Mouse (Mus musculus): ENCODE data around the gene Nr4a1. TPM values are rescaled to one million over a fixed set of nuclear protein-coding genes. Genes with fewer than 3 reads are reported as not detected.
A peak's percentile ranks its signal among the peaks of the same experiment; 100 is the strongest.

Gene Nr4a1
- total RNA-seq (2018; cell fraction: chromatin; rRNA removed): 1,000 to 10,000 TPM in 3 of 26 experiments, 100 to 1,000 TPM in 4, 10 to 100 TPM in 9, 1 to 10 TPM in 10; 1.2 to 1,725 (median 19.2) TPM
- total RNA-seq (2018; cell fraction: cytosol; rRNA removed): 100 to 1,000 TPM in 7 of 26 experiments, 10 to 100 TPM in 9, 1 to 10 TPM in 9, under 1 TPM in 1; 0.88 to 552 (median 14.8) TPM
- total RNA-seq (2018; cell fraction: nucleus; rRNA removed): 1,000 to 10,000 TPM in 2 of 26 experiments, 100 to 1,000 TPM in 7, 10 to 100 TPM in 9, 1 to 10 TPM in 7, under 1 TPM in 1; 0.94 to 1,649 (median 21.6) TPM
- 6.1 to 9.4 TPM (median 7.1 TPM) in 3 replicates for polyA plus RNA-seq (2018)

DNA sequence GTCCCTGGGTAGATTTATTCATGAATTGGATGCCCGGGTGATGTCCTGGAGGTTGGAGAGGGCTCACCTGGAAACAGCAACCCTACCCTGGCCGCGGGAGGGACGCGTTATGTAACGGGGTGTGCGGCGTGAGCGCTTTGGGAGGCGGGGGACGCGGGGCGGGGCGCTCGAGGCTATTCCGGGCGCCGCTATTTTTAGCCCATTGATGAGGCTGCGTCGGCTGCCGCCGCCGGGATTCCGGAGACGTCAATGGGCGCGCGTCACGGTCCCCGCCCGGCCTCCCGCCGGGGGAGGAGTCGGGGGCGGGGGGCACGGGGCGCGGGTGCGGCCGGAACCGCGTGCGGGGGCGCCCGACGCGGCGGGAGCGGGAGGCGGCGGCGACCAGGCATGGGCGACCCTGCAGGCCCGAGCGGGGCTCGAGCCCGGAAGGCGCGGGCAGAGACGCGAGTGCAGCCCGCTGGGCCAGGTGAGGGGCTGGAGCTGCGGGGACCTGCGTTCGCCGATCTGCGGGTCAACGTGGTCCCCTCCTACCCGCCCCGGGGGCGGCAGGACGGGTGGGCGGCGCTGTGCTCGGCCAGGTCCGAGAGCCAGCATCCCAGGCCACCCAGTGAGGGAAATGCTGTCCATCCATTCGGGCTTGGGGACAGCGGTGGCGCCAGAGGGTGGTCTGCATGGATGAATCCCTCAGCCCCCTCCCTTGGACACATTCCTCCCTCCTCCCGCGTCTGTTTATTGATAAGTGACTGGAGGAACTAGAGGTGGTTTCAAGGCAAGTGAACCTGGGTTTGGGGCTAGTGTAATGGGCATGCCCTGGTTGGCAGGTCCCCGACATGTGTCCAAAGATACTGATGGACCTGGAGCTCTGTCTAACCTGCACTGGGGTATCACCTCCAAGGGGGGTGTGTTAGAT lies at the start of gene Nr4a1:
TSS of gene Nr4a1 (plus strand) at position 384 of the 910 bp plus-strand sequence.
- Histone ChIP-seq H3K79me2 (ENCODE audit: inconsistent target) (no peaks in the 10 kb centered on the region), H3K4me3 (ENCODE audit: inconsistent target) (peak within 1 kb of the TSS; percentile 11; the same call in 1 of the 2 replicates), H3K36me3 (ENCODE audit: inconsistent target) (no peaks in the 10 kb centered on the region), H3K27ac (no peak within 1 kb of the TSS)
- 9% methylated on average over 71 of the region's 82 CpGs for WGBS (ENCODE audit: missing documents)

DNA sequence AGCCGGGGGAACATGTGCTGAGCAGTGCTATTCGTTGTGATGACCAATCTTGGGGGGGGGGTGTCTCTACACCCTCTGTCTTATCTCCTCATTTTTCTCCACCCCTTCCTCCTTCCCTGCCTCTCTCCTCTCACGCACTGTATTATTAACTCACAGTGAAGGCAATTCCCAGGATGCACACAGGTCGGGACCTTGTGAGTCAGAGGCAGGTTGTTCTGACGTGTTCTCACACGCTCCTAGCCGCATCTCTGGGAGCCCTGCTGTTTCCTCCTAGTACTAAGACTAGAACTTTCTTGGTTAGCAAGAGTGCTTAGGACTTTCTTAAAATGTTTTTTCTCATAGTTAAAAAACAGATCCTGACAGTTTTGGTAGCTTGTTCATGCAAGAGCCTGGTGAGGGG lies 49.3 kb upstream of the Nr4a1 start:
- WGBS (ENCODE audit: missing documents): 91% methylated on average over 7 of the region's 7 CpGs
- Histone ChIP-seq H3K27ac (no peak overlapping the region), H3K36me3 (ENCODE audit: inconsistent target) (peaks cover 78% of the 10 kb centered on the region), H3K79me2 (ENCODE audit: inconsistent target) (no peaks in the 10 kb centered on the region), H3K4me3 (ENCODE audit: inconsistent target) (no peak overlapping the region)

DNA sequence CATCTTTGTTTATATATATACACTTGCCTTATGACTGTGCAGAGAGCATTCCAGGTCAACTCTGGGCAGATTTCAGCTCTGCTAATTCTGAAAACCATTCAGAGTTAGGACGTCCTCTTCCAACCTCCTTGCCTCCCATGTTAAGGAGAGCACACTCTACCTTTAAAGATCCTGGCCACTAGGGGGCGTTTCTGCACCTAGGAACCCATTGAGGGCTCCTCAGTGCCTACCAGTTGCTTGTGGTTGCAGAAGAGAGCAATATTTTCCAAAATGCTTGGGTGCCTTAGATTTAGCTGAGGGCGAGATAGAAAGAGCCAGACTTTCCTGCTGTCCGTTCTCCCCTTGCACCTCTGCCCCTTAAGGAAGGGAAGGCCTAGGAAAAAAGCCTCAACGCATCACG lies 43.8 kb upstream of the Nr4a1 start:
- H3K79me2 ChIP-seq (ENCODE audit: inconsistent target): no peaks in the 10 kb centered on the region
- peaks cover 58% of the 10 kb centered on the region for H3K36me3 ChIP-seq (ENCODE audit: inconsistent target)
- 73% methylated on average over 6 of the region's 6 CpGs for WGBS (ENCODE audit: missing documents)
- no peak overlapping the region for H3K4me3 ChIP-seq (ENCODE audit: inconsistent target)
- H3K27ac ChIP-seq: no peak overlapping the region

DNA sequence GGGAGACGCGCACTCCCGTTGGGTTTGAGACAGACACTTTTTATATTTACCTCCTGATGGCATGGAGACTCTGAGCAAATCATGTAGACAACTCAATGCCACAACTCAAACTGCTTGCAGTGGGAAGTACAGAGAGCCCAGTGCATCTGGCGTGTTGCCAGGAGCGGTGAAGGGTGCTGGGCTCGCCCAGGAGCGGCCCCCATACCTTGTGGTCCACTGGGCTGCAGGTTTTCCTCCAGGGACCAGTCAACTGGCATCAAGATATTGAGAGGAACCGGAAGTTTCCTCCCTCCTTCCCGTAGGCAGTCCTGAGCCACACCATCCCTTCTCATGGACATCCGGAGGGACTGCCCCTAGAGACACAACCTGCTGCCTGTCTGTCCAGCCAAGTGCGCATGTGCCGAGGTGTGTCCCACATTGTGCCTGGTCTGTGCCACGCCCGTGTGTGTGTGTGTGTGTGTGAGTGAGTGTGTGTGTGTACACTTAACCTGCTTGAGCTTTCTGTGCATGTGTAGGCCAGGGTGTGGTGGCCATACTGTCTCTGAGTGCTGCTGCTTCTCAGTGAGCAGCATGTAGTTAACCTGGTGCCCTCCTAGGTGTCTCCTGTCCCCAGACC lies 43.0 kb upstream of the Nr4a1 start:
- Histone ChIP-seq H3K36me3 (ENCODE audit: inconsistent target) (peaks cover 54% of the 10 kb centered on the region), H3K27ac (no peak overlapping the region), H3K79me2 (ENCODE audit: inconsistent target) (no peaks in the 10 kb centered on the region), H3K4me3 (ENCODE audit: inconsistent target) (no peak overlapping the region)
- WGBS (ENCODE audit: missing documents): 89% methylated on average over 13 of the region's 14 CpGs

DNA sequence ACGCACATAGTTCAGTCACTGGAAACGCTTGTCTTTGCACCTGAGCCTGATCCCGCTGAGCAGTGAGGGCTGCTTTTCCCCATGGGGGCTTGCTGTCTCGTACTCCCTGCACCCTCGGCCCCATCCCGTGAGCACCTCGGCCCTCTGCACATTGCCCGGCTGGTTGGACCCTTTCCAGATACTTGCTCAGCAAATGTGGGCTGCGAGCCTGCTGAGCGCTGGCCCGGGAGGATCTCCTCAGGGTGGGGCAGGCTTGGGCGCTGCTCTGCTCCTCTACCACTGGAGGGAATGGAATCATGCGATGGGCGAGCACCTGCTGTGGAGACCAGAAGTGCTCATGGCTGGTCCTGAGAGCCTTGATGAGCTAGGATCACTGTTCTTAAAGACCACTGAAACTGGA lies 41.6 kb upstream of the Nr4a1 start:
- WGBS (ENCODE audit: missing documents): 86% methylated on average over 14 of the region's 14 CpGs
- H3K27ac ChIP-seq: no peak overlapping the region
- H3K4me3 ChIP-seq (ENCODE audit: inconsistent target): no peak overlapping the region
- H3K36me3 ChIP-seq (ENCODE audit: inconsistent target): peaks cover 41% of the 10 kb centered on the region
- H3K79me2 ChIP-seq (ENCODE audit: inconsistent target): no peaks in the 10 kb centered on the region

DNA sequence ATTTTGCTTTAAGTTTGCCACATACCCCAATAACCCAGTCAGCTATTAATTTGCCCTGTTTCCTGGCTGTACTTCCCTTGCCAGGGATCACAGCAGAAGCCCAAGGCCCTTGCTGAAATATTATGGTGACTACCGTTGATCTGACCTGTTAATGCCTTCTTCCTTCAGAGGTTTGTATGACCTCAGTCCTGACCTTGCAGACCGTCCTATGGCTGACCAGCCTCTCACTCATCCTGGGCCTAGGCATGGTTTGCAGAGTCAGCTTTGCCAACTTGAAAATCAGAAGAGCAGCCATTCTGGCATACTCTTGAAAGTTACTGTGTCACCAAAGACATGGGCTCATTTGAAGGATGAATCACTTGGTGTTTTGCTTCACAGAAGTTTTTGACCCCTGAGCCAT lies 38.9 kb upstream of the Nr4a1 start:
- Histone ChIP-seq H3K36me3 (ENCODE audit: inconsistent target) (peaks cover 22% of the 10 kb centered on the region), H3K4me3 (ENCODE audit: inconsistent target) (no peak overlapping the region), H3K79me2 (ENCODE audit: inconsistent target) (no peaks in the 10 kb centered on the region), H3K27ac (no peak overlapping the region)
- WGBS (ENCODE audit: missing documents): 91% methylated on average over 2 of the region's 2 CpGs

DNA sequence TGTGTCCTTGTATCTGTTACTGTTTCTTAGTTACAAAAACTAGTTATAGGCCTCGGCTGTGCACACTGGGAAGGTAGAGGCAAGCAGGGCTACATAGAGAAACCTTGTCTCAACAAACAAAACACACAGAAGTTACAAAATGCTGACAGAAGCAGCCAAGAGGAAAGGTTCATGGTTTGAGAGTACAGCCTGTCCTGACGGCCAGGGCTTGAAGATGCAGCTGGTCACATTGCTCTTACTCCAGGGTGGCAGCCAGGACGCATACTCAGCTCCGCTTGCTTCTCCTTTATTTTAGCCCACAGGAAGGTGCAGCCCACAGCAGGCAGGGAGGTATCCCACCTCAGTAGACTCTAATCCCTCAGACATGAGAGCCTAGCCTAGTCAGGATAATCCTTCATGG lies 38.0 kb upstream of the Nr4a1 start:
- H3K36me3 ChIP-seq (ENCODE audit: inconsistent target): peaks cover 14% of the 10 kb centered on the region; the same call in 1 of the 2 replicates
- 97% methylated on average over 4 of the region's 4 CpGs for WGBS (ENCODE audit: missing documents)
- no peak overlapping the region for H3K27ac ChIP-seq
- H3K79me2 ChIP-seq (ENCODE audit: inconsistent target): no peaks in the 10 kb centered on the region
- H3K4me3 ChIP-seq (ENCODE audit: inconsistent target): no peak overlapping the region

DNA sequence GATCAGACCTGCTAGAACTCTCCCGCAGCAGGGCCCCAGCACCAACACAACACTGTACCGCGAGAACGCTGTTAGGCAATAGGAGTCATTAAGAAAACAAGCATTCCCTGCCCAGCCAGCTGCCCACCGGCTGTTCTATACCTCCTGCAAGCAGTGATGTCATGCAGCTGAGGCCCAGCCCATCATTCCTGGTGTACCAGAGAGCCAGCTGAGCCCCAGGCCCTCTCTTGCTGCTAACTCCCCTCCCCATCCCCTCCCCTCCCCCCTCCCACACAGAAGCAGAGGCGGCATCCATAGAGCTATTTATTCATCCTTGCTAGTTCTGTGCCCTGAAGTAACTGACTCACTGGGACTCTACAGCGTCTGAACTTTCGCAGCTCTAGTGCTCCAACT lies 33.2 kb upstream of the Nr4a1 start:
- no peaks in the 10 kb centered on the region for H3K36me3 ChIP-seq (ENCODE audit: inconsistent target)
- no peaks in the 10 kb centered on the region for H3K79me2 ChIP-seq (ENCODE audit: inconsistent target)
- H3K27ac ChIP-seq: no peak overlapping the region
- H3K4me3 ChIP-seq (ENCODE audit: inconsistent target): no peak overlapping the region
- 44% methylated on average over 7 of the region's 8 CpGs for WGBS (ENCODE audit: missing documents)

DNA sequence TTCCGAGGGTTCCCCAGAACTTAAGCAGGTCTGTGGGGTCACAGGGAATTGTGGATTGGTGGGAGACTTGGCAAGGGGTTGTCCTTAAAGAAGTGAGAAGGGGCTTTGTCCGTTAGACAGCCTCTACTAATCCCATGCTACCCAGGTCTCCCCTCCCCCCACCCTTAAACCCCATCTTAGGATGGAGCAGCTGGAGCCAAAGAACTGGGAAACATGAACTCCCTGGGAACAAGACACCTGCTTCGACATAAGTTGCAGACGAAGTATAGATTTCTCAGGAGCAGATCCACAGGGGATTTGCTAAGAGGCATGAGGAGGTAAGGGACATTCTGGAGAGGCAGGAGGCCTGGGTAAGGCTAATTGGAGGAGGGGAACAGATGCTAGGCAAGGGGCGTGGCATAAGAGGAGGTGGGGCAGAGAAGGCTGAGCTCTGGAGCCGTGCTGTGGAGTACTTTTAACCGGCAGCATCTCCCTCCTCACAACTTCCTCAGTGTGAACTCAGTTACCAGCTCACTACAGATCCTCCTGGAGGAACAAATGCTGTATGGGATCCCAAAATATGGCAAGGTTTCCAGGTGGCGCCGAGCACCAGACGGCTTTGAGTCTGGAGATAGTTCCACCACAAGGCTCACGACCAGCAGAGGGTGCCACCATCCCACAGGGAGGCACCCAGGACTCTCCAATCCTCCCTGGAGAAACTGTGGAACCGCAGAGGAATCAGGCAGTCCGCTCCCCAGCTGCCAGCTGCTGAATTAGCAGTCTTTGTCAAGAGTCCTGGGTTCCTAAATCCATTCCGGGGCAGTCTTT lies 32.6 kb upstream of the Nr4a1 start:
- Histone ChIP-seq H3K4me3 (ENCODE audit: inconsistent target) (no peak overlapping the region; the same call in 1 of the 2 replicates), H3K79me2 (ENCODE audit: inconsistent target) (no peaks in the 10 kb centered on the region), H3K36me3 (ENCODE audit: inconsistent target) (no peaks in the 10 kb centered on the region), H3K27ac (no peak overlapping the region)
- WGBS (ENCODE audit: missing documents): 21% methylated on average over 14 of the region's 14 CpGs

DNA sequence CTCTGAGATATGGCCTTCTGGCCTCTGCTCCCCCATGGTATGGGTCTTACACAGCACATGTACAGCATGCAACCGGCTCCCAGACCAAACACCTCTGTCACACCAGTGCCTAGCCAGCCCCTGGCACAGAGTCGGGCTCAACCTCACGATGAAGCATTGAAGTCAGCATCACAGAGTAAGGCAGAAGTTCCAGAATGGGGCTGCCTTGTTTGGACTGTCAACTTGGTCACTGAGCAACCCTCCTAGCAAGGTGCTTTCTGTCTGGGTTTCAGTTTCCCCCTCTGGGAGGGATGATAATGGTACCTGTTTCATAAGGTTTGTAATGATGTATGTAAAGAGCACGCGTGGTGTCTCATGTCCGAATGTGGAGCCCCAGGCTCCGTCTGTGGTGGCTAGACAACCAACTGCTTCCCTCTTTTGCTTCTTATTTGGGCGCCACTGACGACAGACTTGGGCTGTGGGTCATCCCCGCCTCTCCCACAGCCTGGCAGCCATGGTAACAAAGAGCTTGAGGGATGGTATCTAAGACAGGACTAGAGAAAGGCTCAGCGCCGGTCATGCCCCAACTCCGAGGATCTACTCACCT lies 31.1 kb upstream of the Nr4a1 start:
- no peak overlapping the region for H3K4me3 ChIP-seq (ENCODE audit: inconsistent target)
- no peak overlapping the region for H3K27ac ChIP-seq
- H3K36me3 ChIP-seq (ENCODE audit: inconsistent target): no peaks in the 10 kb centered on the region
- 18% methylated on average over 13 of the region's 13 CpGs for WGBS (ENCODE audit: missing documents)
- no peaks in the 10 kb centered on the region for H3K79me2 ChIP-seq (ENCODE audit: inconsistent target)

DNA sequence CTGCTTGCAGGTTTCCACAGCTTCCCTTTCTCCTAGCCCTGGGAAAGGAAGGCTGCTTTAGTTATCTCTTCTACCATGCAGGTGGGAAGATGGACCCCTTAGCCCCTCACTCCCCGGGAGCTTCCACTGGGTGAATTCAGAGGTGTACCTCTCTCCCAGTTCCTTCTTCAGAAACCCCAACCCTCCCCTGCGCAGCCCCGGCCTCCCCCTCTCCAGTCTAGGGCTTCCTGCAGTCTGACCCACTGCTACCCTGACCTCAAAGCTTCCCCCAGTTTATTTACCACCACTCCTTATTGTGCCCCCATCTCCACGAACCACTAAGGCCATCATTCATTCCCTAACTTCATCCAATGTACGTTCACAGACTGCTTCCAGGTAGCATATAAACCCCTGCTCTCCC lies 30.5 kb upstream of the Nr4a1 start:
- no peaks in the 10 kb centered on the region for H3K36me3 ChIP-seq (ENCODE audit: inconsistent target)
- 0% methylated on average over 5 of the region's 5 CpGs for WGBS (ENCODE audit: missing documents)
- no peak overlapping the region for H3K4me3 ChIP-seq (ENCODE audit: inconsistent target)

DNA sequence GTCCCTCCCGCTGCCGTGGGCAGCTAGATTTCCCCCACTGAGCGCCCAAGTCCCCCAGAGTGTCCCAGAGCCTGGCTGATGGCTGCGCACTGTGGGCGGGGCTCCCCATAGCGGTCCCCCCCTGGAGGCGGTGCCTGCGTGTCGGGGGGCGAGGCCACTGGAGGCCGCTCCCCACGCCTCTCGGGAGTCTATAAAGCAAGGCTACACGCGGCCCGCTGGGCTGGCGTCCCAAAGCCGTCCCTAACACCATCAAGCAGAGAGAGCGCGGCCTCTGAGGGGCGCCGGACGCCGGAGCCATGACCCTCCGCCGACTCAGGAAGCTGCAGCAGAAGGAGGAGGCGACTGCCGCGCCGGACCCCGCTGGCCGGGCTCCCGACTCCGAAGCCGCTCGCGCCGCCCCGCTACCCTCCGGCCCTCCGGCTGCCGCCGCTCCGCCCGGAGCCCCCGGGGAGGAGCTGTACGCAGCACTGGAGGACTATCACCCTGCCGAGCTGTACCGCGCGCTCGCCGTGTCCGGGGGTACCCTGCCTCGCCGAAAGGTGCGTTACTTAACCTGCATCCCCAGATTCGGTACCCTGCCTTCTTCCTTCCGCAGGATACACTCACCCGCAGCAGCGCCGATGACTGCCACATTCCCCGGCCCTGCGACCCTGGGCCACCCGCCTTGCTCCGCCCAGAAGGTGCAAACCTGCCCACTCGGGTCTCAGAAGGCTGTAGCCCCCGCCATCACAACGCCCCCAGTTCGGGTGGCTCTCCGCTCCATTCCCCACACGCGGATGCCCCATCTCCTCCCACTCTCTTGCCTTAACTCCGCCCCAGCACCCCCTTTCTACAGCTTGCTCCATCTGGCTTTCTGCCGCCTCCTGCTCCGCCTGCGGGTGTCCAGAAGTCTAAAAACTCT lies 29.8 kb upstream of the Nr4a1 start, which contains the start of gene Grasp:
TSS of gene Grasp (plus strand) at position 183 of the 901 bp plus-strand sequence.
- H3K36me3 ChIP-seq (ENCODE audit: inconsistent target): no peaks in the 10 kb centered on the region
- no peak within 1 kb of the TSS for H3K27ac ChIP-seq
- 1% methylated on average over 68 of the region's 77 CpGs for WGBS (ENCODE audit: missing documents)
- H3K79me2 ChIP-seq (ENCODE audit: inconsistent target): no peaks in the 10 kb centered on the region
- peak within 1 kb of the TSS; percentile 17; the same call in 1 of the 2 replicates for H3K4me3 ChIP-seq (ENCODE audit: inconsistent target)

More for the DNA sequence above, 30.5 kb upstream of the Nr4a1 start:
- Histone ChIP-seq H3K79me2 (ENCODE audit: inconsistent target) (no peaks in the 10 kb centered on the region), H3K27ac (no peak overlapping the region)

DNA sequence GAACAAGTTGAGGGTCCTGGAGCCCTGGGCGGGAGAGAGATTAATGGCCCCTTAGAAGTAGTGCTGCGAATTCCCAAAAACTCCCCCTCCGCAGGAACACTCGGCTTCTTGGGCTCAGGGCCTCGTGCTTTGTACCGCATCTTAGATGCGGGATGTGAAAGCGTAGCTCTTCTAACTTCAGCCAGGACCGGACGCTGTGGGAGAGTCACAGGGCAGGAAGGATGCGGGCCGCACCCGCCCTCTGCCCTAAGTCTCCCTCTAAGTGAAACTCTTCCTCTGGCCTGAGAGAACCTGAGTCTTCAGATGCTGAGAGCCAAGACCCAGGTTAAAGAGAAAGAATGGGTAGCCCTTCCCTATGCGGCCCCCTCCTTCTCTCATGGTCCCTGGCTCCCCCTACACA lies 29.1 kb upstream of the Nr4a1 start:
- WGBS (ENCODE audit: missing documents): 26% methylated on average over 14 of the region's 14 CpGs
- Histone ChIP-seq H3K36me3 (ENCODE audit: inconsistent target) (no peaks in the 10 kb centered on the region), H3K4me3 (ENCODE audit: inconsistent target) (no peak overlapping the region), H3K27ac (no peak overlapping the region), H3K79me2 (ENCODE audit: inconsistent target) (no peaks in the 10 kb centered on the region)
